Mouse (Mus musculus): ENCODE measurements around the gene Tfap4. TPM values are rescaled to one million over a fixed set of nuclear protein-coding genes. Genes with fewer than 3 reads are reported as not detected.
A peak's percentile ranks its signal among the peaks of the same experiment; 100 is the strongest.

The Tfap4 gene
- polyA plus RNA-seq, 1 experiment from 2014 or later: 32.6 TPM

GRCm38 (mm10) chr16:4558384-4558979, 1.2 kb downstream of the Tfap4 start:
- H3K27me3 ChIP-seq (ENCODE audit: low read depth, poor library complexity, severe bottlenecking): 0 out of 2 replicates have a peak, but pooled peaks cover 4% of the 10 kb centered on the region
- H3K9me3 ChIP-seq (replicated peaks): 0 out of 2 replicates have a peak, but pooled peaks cover 4% of the 10 kb centered on the region
- peak overlapping the region; percentile 68 for H3K4me3 ChIP-seq
- peaks cover 22% of the 10 kb centered on the region for H3K36me3 ChIP-seq
- WGBS: under 1% methylated on average over 38 of the region's 38 CpGs
- H3K27ac ChIP-seq (replicated peaks): peak overlapping the region; percentile 97
- H3K4me1 ChIP-seq: peaks cover 26% of the 10 kb centered on the region
- peak; percentile 93 for DNase-seq (ENCODE audit: low spot score)

GRCm38 (mm10) chr16:4557949-4558348, 1.7 kb downstream of the Tfap4 start:
- 0 out of 2 replicates have a peak, but pooled peaks cover 4% of the 10 kb centered on the region for H3K27me3 ChIP-seq (ENCODE audit: low read depth, poor library complexity, severe bottlenecking)
- peaks cover 26% of the 10 kb centered on the region for H3K36me3 ChIP-seq
- peak overlapping the region; percentile 68 for H3K4me3 ChIP-seq
- H3K27ac ChIP-seq (replicated peaks): peak overlapping the region; percentile 97
- peaks cover 31% of the 10 kb centered on the region for H3K4me1 ChIP-seq
- H3K9me3 ChIP-seq (replicated peaks): 0 out of 2 replicates have a peak, but pooled peaks cover 4% of the 10 kb centered on the region
- DNase-seq (ENCODE audit: low spot score): no peak
- WGBS: under 1% methylated on average over 19 of the region's 19 CpGs

DNA sequence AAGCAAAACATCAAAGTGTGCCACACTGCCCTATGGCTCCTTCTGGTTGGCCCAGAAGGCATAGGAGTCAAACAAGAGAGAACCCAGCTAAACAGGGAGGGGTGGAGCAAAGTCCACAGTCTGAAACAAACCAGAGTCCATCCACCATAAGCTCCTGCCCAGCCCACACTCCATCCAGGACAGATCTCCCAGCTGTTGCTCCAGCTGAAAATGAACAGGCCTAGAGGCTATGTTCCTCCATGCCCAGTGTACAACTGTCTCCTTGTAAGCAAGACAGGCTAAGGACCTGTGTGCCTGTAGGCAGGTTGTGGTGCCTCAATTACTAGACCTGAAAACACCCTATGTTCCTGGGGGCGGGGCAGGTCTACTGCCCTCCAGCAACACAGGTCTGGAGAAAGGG, 2.6 kb downstream of the Tfap4 start:
- peaks cover 40% of the 10 kb centered on the region for H3K4me1 ChIP-seq
- 86% methylated on average over 1 of the region's 1 CpGs for WGBS
- DNase-seq (ENCODE audit: low spot score): no peak
- peak overlapping the region; percentile 68 for H3K4me3 ChIP-seq
- H3K27me3 ChIP-seq (ENCODE audit: low read depth, poor library complexity, severe bottlenecking): 0 out of 2 replicates have a peak, but pooled peaks cover 4% of the 10 kb centered on the region
- 0 out of 2 replicates have a peak, but pooled peaks cover 4% of the 10 kb centered on the region for H3K9me3 ChIP-seq (replicated peaks)
- peaks cover 32% of the 10 kb centered on the region for H3K36me3 ChIP-seq
- H3K27ac ChIP-seq (replicated peaks): peak overlapping the region; percentile 97

GRCm38 (mm10) chr16:4555555-4555954, 4.1 kb downstream of the Tfap4 start:
- Histone ChIP-seq H3K27ac (replicated peaks) (no peak overlapping the region), H3K4me1 (peaks cover 42% of the 10 kb centered on the region), H3K27me3 (ENCODE audit: low read depth, poor library complexity, severe bottlenecking) (no peaks in the 10 kb centered on the region), H3K4me3 (no peak overlapping the region), H3K36me3 (peaks cover 47% of the 10 kb centered on the region), H3K9me3 (replicated peaks) (0 out of 2 replicates have a peak, but pooled peaks cover 4% of the 10 kb centered on the region)
- 95% methylated on average over 1 of the region's 1 CpGs for WGBS
- no peak for DNase-seq (ENCODE audit: low spot score)

DNA sequence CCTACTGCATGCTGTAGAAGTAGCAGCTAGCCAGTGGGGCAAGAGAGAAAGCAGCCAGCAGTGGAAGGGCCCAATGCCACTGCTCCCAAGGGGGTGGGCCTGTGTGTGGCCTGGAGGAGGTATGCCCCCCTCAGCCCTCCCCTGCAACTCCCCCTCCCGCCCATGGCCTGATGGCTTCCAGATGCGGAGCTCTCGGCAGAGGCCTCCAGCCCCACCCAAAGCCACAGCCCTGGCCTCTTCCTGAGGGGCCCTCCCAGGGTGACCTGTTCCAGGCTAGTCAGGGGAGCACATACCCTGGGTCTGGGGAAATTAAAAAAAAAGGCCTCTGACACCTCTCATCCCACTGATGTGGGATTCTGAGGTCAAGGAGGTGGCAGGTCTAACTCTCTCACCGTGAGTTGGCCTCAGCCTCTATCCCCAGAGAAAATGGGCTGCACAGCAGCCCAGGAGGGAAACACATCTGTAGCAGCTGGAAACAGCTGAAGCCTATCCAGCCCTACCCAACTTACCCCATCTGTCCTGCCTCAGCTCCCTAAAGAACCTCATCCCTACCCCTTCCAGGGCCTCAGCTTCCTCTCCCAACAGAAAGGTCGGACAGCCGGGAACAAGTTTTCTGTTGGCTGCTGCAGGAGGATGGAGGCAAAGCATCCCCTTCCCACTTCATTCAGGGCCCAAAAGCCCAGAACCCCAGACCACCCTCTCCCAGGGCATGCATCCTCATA, 6.7 kb downstream of the Tfap4 start:
- WGBS: 63% methylated on average over 6 of the region's 6 CpGs
- H3K4me1 ChIP-seq: peaks cover 36% of the 10 kb centered on the region
- DNase-seq (ENCODE audit: low spot score): peak; percentile 34
- H3K36me3 ChIP-seq: peaks cover 68% of the 10 kb centered on the region
- no peak overlapping the region for H3K4me3 ChIP-seq
- no peaks in the 10 kb centered on the region for H3K27me3 ChIP-seq (ENCODE audit: low read depth, poor library complexity, severe bottlenecking)
- H3K27ac ChIP-seq (replicated peaks): peak overlapping the region; percentile 72
- H3K9me3 ChIP-seq (replicated peaks): 0 out of 2 replicates have a peak, but pooled peaks cover 4% of the 10 kb centered on the region

GRCm38 (mm10) chr16:4551885-4552284, 7.8 kb downstream of the Tfap4 start:
- peaks cover 78% of the 10 kb centered on the region for H3K36me3 ChIP-seq
- H3K27me3 ChIP-seq (ENCODE audit: low read depth, poor library complexity, severe bottlenecking): no peaks in the 10 kb centered on the region
- DNase-seq (ENCODE audit: low spot score): no peak
- 0 out of 2 replicates have a peak, but pooled peaks cover 4% of the 10 kb centered on the region for H3K9me3 ChIP-seq (replicated peaks)
- no peak overlapping the region for H3K4me3 ChIP-seq
- peaks cover 25% of the 10 kb centered on the region for H3K4me1 ChIP-seq
- WGBS: 97% methylated on average over 12 of the region's 12 CpGs
- H3K27ac ChIP-seq (replicated peaks): no peak overlapping the region

GRCm38 (mm10) chr16:4551056-4551455, 8.6 kb downstream of the Tfap4 start:
- Histone ChIP-seq H3K4me1 (peaks cover 21% of the 10 kb centered on the region), H3K36me3 (peaks cover 78% of the 10 kb centered on the region), H3K9me3 (replicated peaks) (no peaks in the 10 kb centered on the region), H3K4me3 (no peak overlapping the region), H3K27me3 (ENCODE audit: low read depth, poor library complexity, severe bottlenecking) (no peaks in the 10 kb centered on the region), H3K27ac (replicated peaks) (no peak overlapping the region)
- DNase-seq (ENCODE audit: low spot score): peak; percentile 72
- WGBS: 48% methylated on average over 13 of the region's 13 CpGs

DNA sequence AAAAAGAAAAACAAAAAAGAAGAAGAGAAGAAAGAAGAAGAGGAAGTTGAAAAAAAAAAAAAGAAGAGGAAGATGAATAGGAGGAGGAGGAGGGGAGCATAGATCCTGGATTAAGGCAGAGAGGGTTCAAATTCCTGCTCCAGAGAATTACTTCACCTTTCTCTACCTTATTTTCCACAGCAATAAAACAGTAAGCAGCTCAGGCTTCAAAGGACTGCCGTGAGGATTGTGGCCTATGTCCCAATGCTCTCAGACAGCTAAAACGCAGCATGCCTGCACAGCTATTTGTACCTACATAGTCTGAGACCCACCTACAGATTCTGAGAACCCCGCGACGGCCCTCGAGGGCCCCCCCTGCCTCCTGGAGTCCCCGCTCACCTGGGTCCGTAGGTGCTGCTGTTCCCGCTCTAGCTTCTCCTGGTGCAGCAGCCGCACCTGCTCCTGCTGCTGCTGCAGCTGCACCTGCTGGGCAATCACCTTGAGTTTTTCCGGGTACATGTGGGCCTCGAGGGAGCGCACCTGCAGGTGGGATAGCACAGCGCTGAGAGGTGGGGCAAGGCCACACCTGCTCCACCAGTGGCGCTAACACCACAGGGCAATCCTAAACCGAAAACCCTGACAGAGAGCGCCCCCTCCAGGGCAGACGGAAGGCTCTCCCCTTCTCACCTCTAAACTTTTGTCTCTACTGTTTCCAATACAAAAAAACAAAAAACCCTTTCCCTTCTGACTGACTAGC, 10.5 kb downstream of the Tfap4 start:
- Histone ChIP-seq H3K27me3 (ENCODE audit: low read depth, poor library complexity, severe bottlenecking) (no peaks in the 10 kb centered on the region), H3K4me1 (peaks cover 21% of the 10 kb centered on the region), H3K27ac (replicated peaks) (no peak overlapping the region), H3K36me3 (peaks cover 83% of the 10 kb centered on the region), H3K4me3 (no peak overlapping the region), H3K9me3 (replicated peaks) (no peaks in the 10 kb centered on the region)
- no peak for DNase-seq (ENCODE audit: low spot score)
- WGBS: 91% methylated on average over 18 of the region's 18 CpGs

DNA sequence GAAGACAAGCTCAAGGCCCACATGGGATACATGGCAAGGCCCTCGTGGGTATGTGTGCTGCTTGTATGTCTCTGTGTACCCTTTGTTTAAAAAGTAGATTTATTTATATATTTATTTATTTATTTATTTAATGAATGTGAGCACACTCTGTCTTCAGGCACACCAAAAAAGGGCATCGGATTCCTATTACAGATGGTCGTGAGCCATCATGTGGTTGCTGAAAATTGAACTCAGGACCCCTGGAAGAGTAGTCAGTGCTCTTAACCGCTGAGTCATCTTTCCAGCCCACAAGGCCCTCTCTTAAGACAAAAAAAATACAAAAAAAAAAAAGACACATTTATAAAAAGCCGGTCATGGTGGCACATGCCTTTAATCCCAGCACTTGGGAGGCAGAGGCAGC, 12.0 kb downstream of the Tfap4 start:
- Histone ChIP-seq H3K27ac (replicated peaks) (no peak overlapping the region), H3K36me3 (peaks cover 75% of the 10 kb centered on the region), H3K4me1 (peaks cover 10% of the 10 kb centered on the region), H3K9me3 (replicated peaks) (no peaks in the 10 kb centered on the region), H3K27me3 (ENCODE audit: low read depth, poor library complexity, severe bottlenecking) (no peaks in the 10 kb centered on the region), H3K4me3 (no peak overlapping the region)
- WGBS: 91% methylated on average over 5 of the region's 5 CpGs
- DNase-seq (ENCODE audit: low spot score): no peak

DNA sequence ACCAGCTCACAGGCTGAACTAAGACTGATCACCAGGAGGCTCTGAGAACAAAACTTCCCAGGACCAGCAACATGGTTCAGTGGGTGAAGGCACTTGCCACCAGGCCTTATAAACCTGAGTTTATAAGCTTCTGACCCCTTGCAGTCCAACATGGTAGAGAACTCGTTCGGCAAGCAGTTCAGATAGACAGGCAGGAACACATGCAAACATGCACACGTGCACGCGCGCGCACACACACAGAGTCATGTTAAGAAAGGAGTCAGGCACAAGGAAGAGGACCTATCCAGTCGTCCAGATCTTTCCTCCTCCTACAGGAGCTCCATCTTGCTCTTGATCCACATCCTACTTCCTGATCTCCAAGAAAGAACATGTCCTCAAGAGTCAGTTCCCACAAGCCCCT, 12.8 kb downstream of the Tfap4 start:
- Histone ChIP-seq H3K4me3 (no peak overlapping the region), H3K27me3 (ENCODE audit: low read depth, poor library complexity, severe bottlenecking) (no peaks in the 10 kb centered on the region), H3K27ac (replicated peaks) (no peak overlapping the region), H3K9me3 (replicated peaks) (no peaks in the 10 kb centered on the region), H3K4me1 (peaks cover 9% of the 10 kb centered on the region), H3K36me3 (peaks cover 71% of the 10 kb centered on the region)
- DNase-seq (ENCODE audit: low spot score): no peak
- whole genome bisulfite sequencing: 91% methylated on average over 8 of the region's 8 CpGs

- no peaks in the 10 kb centered on the region for H3K9me3 ChIP-seq (replicated peaks)
- 80% methylated on average over 9 of the region's 9 CpGs for WGBS
- DNase-seq (ENCODE audit: low spot score): no peak
- peaks cover 18% of the 10 kb centered on the region for H3K4me1 ChIP-seq
- H3K27ac ChIP-seq (replicated peaks): no peak overlapping the region
- peaks cover 56% of the 10 kb centered on the region for H3K36me3 ChIP-seq
- H3K27me3 ChIP-seq (ENCODE audit: low read depth, poor library complexity, severe bottlenecking): no peaks in the 10 kb centered on the region
- no peak overlapping the region for H3K4me3 ChIP-seq
Observed at GRCm38 (mm10) chr16:4544845-4545244, 14.8 kb downstream of the Tfap4 start.

GRCm38 (mm10) chr16:4543266-4543665, 16.4 kb downstream of the Tfap4 start:
- H3K27me3 ChIP-seq (ENCODE audit: low read depth, poor library complexity, severe bottlenecking): no peaks in the 10 kb centered on the region
- DNase-seq (ENCODE audit: low spot score): no peak
- no peak overlapping the region for H3K27ac ChIP-seq (replicated peaks)
- H3K4me3 ChIP-seq: no peak overlapping the region
- no peaks in the 10 kb centered on the region for H3K9me3 ChIP-seq (replicated peaks)
- peaks cover 40% of the 10 kb centered on the region for H3K36me3 ChIP-seq
- 79% methylated on average over 3 of the region's 3 CpGs for WGBS
- peaks cover 18% of the 10 kb centered on the region for H3K4me1 ChIP-seq

All from midbrain, embryonic 10.5 days (tissue).